Comparison of ENCODE assay signal across 31 mouse cellular contexts in the genomic region with DNA sequence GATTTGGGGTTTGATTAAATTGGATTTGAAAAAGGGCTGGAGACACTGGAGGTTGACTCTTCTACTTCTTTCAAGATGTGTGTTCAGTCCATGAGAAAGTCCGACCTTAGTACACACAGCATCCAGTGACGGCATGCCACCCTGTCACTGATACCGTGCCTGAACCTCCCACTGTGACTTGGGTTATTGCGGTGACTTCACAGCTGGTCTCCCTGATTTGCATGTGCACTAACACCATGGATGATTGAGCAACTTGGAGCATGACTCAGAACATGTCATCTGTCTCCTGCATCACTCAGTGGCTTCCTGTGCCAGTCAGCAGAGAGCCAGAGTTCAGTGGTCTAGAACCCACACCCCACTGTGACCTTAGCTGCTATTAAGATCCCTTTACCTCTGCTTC.
DNase-seq lines count a peak whose midpoint lies in the region; ATAC-seq and TF ChIP-seq lines count a peak whose summit lies in the region.
"Had no signal": no experiment of that assay in that cellular context is flagged by ENCODE, and none has a peak within 500 bp of the region (broad histone marks: within the 10 kb centered on the region; RNA-seq: fewer than 3 reads in every experiment).

No protein-coding gene starts in this region.

- WGBS in forebrain, postnatal 0 days = 91% methylated on average over 4 of the region's 4 CpGs
- WGBS in stomach, postnatal 0 days = 82% methylated on average over 4 of the region's 4 CpGs

- H3K36me3 ChIP-seq in forebrain, postnatal 0 days (ENCODE audit: insufficient read depth) = no peaks in the 10 kb centered on the region
- H3K36me3 ChIP-seq in stomach, postnatal 0 days (ENCODE audit: control insufficient read depth, insufficient read depth, low read length) = no peaks in the 10 kb centered on the region
- H3K36me3 ChIP-seq: embryonic facial prominence, embryonic 10.5 days; embryonic facial prominence, embryonic 15.5 days; hindbrain, embryonic 10.5 days; hindbrain, embryonic 15.5 days; intestine, embryonic 15.5 days; limb, embryonic 12.5 days; liver, embryonic 15.5 days; lung, embryonic 15.5 days; neural tube, embryonic 15.5 days had no signal

- H3K4me2 ChIP-seq in forebrain, postnatal 0 days (ENCODE audit: low read depth) = no peak overlapping the region
- H3K4me2 ChIP-seq in stomach, postnatal 0 days (replicated peaks; ENCODE audit: low read depth) = no peak overlapping the region
- H3K4me2 ChIP-seq: embryonic facial prominence, embryonic 15.5 days; forebrain, embryonic 13.5 days; heart, embryonic 11.5 days; hindbrain, embryonic 15.5 days; intestine, embryonic 15.5 days; limb, embryonic 12.5 days; liver, embryonic 15.5 days; lung, embryonic 15.5 days; neural tube, embryonic 15.5 days had no signal

- no peak for TF ChIP-seq EP300 in stomach, postnatal 0 days (optimal IDR thresholded peaks at IDR 0.05)

- no peak overlapping the region for H3K27ac ChIP-seq in forebrain, postnatal 0 days (ENCODE audit: low read depth, low read length)
- H3K27ac ChIP-seq in stomach, postnatal 0 days (replicated peaks) = no peak overlapping the region
- H3K27ac ChIP-seq: embryonic facial prominence, embryonic 10.5 days; embryonic facial prominence, embryonic 15.5 days; forebrain, embryonic 13.5 days; hindbrain, embryonic 10.5 days; hindbrain, embryonic 15.5 days; intestine, embryonic 15.5 days; limb, embryonic 12.5 days; liver, embryonic 15.5 days; lung, embryonic 15.5 days; neural tube, embryonic 15.5 days had no signal

- H3K4me1 ChIP-seq in forebrain, postnatal 0 days (ENCODE audit: insufficient read depth) = peaks cover 9% of the 10 kb centered on the region
- no peaks in the 10 kb centered on the region for H3K4me1 ChIP-seq in stomach, postnatal 0 days (replicated peaks; ENCODE audit: control insufficient read depth, insufficient read depth)
- H3K4me1 ChIP-seq: embryonic facial prominence, embryonic 15.5 days; intestine, embryonic 15.5 days; liver, embryonic 15.5 days; lung, embryonic 15.5 days had no signal

- H3K9ac ChIP-seq in forebrain, postnatal 0 days = no peak overlapping the region
- no peak overlapping the region for H3K9ac ChIP-seq in stomach, postnatal 0 days (ENCODE audit: low read length)
- H3K9ac ChIP-seq: embryonic facial prominence, embryonic 15.5 days; forebrain, embryonic 13.5 days; hindbrain, embryonic 15.5 days; intestine, embryonic 15.5 days; limb, embryonic 12.5 days; liver, embryonic 15.5 days; lung, embryonic 15.5 days; neural tube, embryonic 15.5 days had no signal

- peak; percentile 19 to 32 for DNase-seq in cerebellum, adult 18-20 months
- peak; percentile 61 for DNase-seq in cerebellum, adult 9-11 months
- no peak for DNase-seq in forebrain, postnatal 0 days
- DNase-seq in kidney, adult 8-10 months = no peak
- DNase-seq in stomach, postnatal 0 days (ENCODE audit: low spot score) = no peak
- DNase-seq: adrenal gland, adult 2 months; adrenal gland, postnatal 36 days; gastrocnemius, postnatal 25 days; heart, adult 18-20 months; kidney, adult 2 months; kidney, postnatal 10 days; layer of hippocampus, adult 9-11 months; midbrain, embryonic 14.5 days; right cerebral cortex, postnatal 25 days; thymus, adult 18-20 months; thymus, postnatal 25 days had no signal

- no peaks in the 10 kb centered on the region for H3K27me3 ChIP-seq in forebrain, postnatal 0 days (ENCODE audit: insufficient read depth, low read length)
- no peaks in the 10 kb centered on the region for H3K27me3 ChIP-seq in stomach, postnatal 0 days (ENCODE audit: control insufficient read depth, insufficient read depth, low read length)
- H3K27me3 ChIP-seq: embryonic facial prominence, embryonic 15.5 days; forebrain, embryonic 13.5 days; hindbrain, embryonic 15.5 days; intestine, embryonic 15.5 days; limb, embryonic 12.5 days; liver, embryonic 15.5 days; lung, embryonic 15.5 days; neural tube, embryonic 15.5 days had no signal

- no peak for TF ChIP-seq CTCF in forebrain, postnatal 0 days (IDR thresholded peaks at IDR 0.05; ENCODE audit: low read depth)
- no peak for TF ChIP-seq CTCF in stomach, postnatal 0 days (IDR thresholded peaks at IDR 0.05; ENCODE audit: low read depth)

- ATAC-seq in cerebellum, adult (ENCODE audit: insufficient number of reproducible peaks, low FRiP score, low TSS enrichment) = no peak
- peak; percentile 74 to 83 for ATAC-seq in hematopoietic stem cell, adult 5-6 weeks (replicated peaks in 1 of 2; ENCODE audit: insufficient read depth in 1 of 2, low FRiP score in 2 of 2, low TSS enrichment in 1 of 2, low read depth in 1 of 2, poor library complexity in 2 of 2, severe bottlenecking in 2 of 2)
- ATAC-seq in neutrophil, adult 5-6 weeks (ENCODE audit: extremely low read depth, insufficient number of reproducible peaks, low FRiP score, poor library complexity, severe bottlenecking) = peak; percentile 95
- no peak for ATAC-seq in forebrain, postnatal 0 days
- ATAC-seq in stomach, postnatal 0 days (ENCODE audit: low FRiP score, low TSS enrichment) = no peak
- ATAC-seq: CD4-positive, CD25-positive, alpha-beta regulatory T cell, adult 4 months; forebrain, embryonic 13.5 days; intestine, embryonic 15.5 days had no signal

- H3K9me3 ChIP-seq in forebrain, postnatal 0 days (ENCODE audit: low read length) = no peaks in the 10 kb centered on the region
- H3K9me3 ChIP-seq in stomach, postnatal 0 days (ENCODE audit: control insufficient read depth, low read length) = no peaks in the 10 kb centered on the region
- H3K9me3 ChIP-seq: embryonic facial prominence, embryonic 10.5 days; embryonic facial prominence, embryonic 15.5 days; forebrain, embryonic 13.5 days; hindbrain, embryonic 10.5 days; hindbrain, embryonic 15.5 days; intestine, embryonic 15.5 days; limb, embryonic 12.5 days; liver, embryonic 15.5 days; lung, embryonic 15.5 days; neural tube, embryonic 15.5 days had no signal

- H3K4me3 ChIP-seq in forebrain, postnatal 0 days (ENCODE audit: low read depth, low read length) = no peak overlapping the region
- H3K4me3 ChIP-seq in stomach, postnatal 0 days (ENCODE audit: low read depth, low read length) = no peak overlapping the region
- H3K4me3 ChIP-seq: embryonic facial prominence, embryonic 10.5 days; embryonic facial prominence, embryonic 15.5 days; forebrain, embryonic 13.5 days; hindbrain, embryonic 10.5 days; hindbrain, embryonic 15.5 days; intestine, embryonic 15.5 days; limb, embryonic 12.5 days; liver, embryonic 15.5 days; lung, embryonic 15.5 days; neural tube, embryonic 15.5 days had no signal

Comparison
In these comparisons a context has a peak if more than half of its experiments do, and no peak if none do; other contexts are left out.
1. DNase-seq: peak in cerebellum, adult 18-20 months (2 of 2) and cerebellum, adult 9-11 months (single experiment); none in forebrain, postnatal 0 days (single experiment), kidney, adult 8-10 months (0 of 2) and stomach, postnatal 0 days (single experiment).
2. ATAC-seq: peak in hematopoietic stem cell, adult 5-6 weeks (2 of 2) and neutrophil, adult 5-6 weeks (single experiment); none in cerebellum, adult (single experiment), forebrain, postnatal 0 days (single experiment) and stomach, postnatal 0 days (single experiment).